Mouse (Mus musculus) stomach, embryonic 15.5 days (tissue): ENCODE data around the gene Myh10. TPM values are rescaled to one million over a fixed set of nuclear protein-coding genes. Genes with fewer than 3 reads are reported as not detected.

Experiments
- ATAC-seq: fragments of 200-750 bp; cut with Nextera tagmentation; 2 replicates; pipeline ENCODE4 v1.8.0; 2017; ENCODE audit warnings: low read depth, moderate number of reproducible peaks, moderate TSS enrichment; ENCODE audit not compliant: insufficient read depth, low FRiP score
- H3K27ac ChIP-seq: fragments of 300-500 bp; sonication (generic); 2 replicates; pipeline ENCODE4 v1.5.1; 2015; ENCODE audit warnings: mild to moderate bottlenecking, inconsistent platforms
- H3K27me3 ChIP-seq: fragments of 300-500 bp; sonication (generic); replicated peaks from 2 replicates; pipeline ENCODE4 v1.6.1; 2015; ENCODE audit warnings: inconsistent platforms
- H3K36me3 ChIP-seq: fragments of 300-500 bp; sonication (generic); 2 replicates; pipeline ENCODE4 v1.6.1; 2015; ENCODE audit warnings: inconsistent platforms
- H3K4me1 ChIP-seq: fragments of 300-500 bp; sonication (generic); 2 replicates; pipeline ENCODE4 v1.6.1; 2015; ENCODE audit warnings: inconsistent platforms
- H3K4me2 ChIP-seq: fragments of 300-500 bp; sonication (generic); 2 replicates; pipeline ENCODE4 v1.6.1; 2015; ENCODE audit warnings: mild to moderate bottlenecking, inconsistent platforms
- H3K4me3 ChIP-seq: fragments of 300-500 bp; sonication (generic); replicated peaks from 2 replicates; pipeline ENCODE4 v1.5.1; 2015; ENCODE audit warnings: inconsistent platforms
- H3K9ac ChIP-seq: fragments of 300-500 bp; sonication (generic); 2 replicates; pipeline ENCODE4 v1.6.1; 2015; ENCODE audit warnings: inconsistent platforms
- H3K9me3 ChIP-seq: fragments of 300-500 bp; sonication (generic); 2 replicates; pipeline ENCODE4 v1.6.1; 2016; ENCODE audit warnings: inconsistent platforms
- WGBS: fragments of 180-500 bp; shearing (Covaris S2); methylation state at CpG from one replicate; pipeline ENCODE4 v1.1.7; 2015; 5-methylcytosine and 5-hydroxymethylcytosine counted together
- polyA plus RNA-seq: library from polyadenylated mRNA; unstranded; fragments of >200 nt; fragmentation: Nextera tagmentation; extraction: Ambion mirVana; gene quantifications from 2 replicates; pipeline ENCODE4 v1.2.1, GENCODE M21; 2015

Myh10 gene
- polyA plus RNA-seq, 1 experiment from 2014 or later, result 88.4 TPM

- 83% methylated on average over 11 of the region's 11 CpGs for WGBS
- Histone ChIP-seq H3K9me3 (no peaks in the 10 kb centered on the region), H3K9ac (no peak overlapping the region)
Observed at GRCm38 (mm10) chr11:68756456-68757348, 65.3 kb downstream of the Myh10 start.

DNA sequence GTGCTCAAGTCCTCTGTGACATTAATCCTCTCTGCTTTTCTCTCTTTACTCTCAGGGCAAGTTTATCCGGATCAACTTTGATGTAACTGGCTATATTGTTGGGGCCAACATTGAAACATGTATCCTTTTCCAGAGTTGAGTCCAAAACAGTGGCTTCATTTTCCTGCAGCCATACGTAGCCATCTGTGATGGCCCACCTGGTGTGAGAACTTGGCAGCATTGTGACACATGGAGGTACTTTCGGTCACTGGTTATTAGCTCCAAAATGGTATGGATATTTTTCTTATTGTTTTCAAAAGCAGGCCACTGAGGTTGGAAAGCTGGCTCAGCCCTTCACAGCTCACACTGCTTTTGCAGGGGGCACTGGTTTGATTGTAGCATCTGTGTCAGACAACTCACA is 68.3 kb downstream of the Myh10 start:
- Histone ChIP-seq H3K36me3 (peaks cover 25% of the 10 kb centered on the region), H3K27ac (no peak overlapping the region)
- WGBS, result 82% methylated on average over 3 of the region's 3 CpGs

More at GRCm38 (mm10) chr11:68756456-68757348, 65.3 kb downstream of the Myh10 start:
- Histone ChIP-seq H3K36me3 (peaks cover 3% of the 10 kb centered on the region; the same call in 1 of the 2 replicates), H3K27ac (no peak overlapping the region), H3K27me3 (no peaks in the 10 kb centered on the region), H3K4me3 (no peak overlapping the region), H3K4me2 (no peak overlapping the region), H3K4me1 (no peaks in the 10 kb centered on the region)
- no peak for ATAC-seq

DNA sequence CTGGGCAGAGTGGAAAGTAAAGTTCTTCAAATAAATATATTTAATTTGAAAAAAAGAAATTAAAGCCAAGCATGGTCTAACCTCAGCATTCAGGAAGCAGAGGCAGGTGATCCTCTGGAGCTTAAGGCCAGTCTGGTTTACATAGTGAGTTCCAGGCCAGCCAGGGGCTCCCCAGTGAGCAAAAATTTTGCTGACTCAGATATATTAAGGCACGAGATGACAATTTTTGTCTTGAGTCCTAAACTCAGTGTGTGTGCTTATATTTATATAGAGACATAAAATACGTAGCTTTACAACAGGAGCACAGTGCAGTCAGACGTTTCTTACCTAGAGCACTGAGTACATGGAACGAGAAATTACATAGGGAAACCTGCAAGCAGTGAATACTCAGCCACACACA is 69.8 kb downstream of the Myh10 start:
- no peak for ATAC-seq
- H3K36me3 ChIP-seq, result peaks cover 38% of the 10 kb centered on the region
- H3K9me3 ChIP-seq, result no peaks in the 10 kb centered on the region

More for the DNA sequence above, 68.3 kb downstream of the Myh10 start:
- no peaks in the 10 kb centered on the region for H3K4me1 ChIP-seq
- H3K4me2 ChIP-seq, result no peak overlapping the region
- H3K9me3 ChIP-seq, result no peaks in the 10 kb centered on the region
- H3K9ac ChIP-seq, result no peak overlapping the region
- H3K4me3 ChIP-seq, result no peak overlapping the region
- ATAC-seq, result no peak
- H3K27me3 ChIP-seq, result no peaks in the 10 kb centered on the region

GRCm38 (mm10) chr11:68761664-68762063 is 70.3 kb downstream of the Myh10 start:
- Histone ChIP-seq H3K9ac (no peak overlapping the region), H3K36me3 (peaks cover 42% of the 10 kb centered on the region), H3K4me2 (no peak overlapping the region), H3K9me3 (no peaks in the 10 kb centered on the region), H3K4me1 (no peaks in the 10 kb centered on the region), H3K27ac (no peak overlapping the region), H3K4me3 (no peak overlapping the region), H3K27me3 (no peaks in the 10 kb centered on the region)
- no peak for ATAC-seq
- WGBS, result 80% methylated on average over 6 of the region's 6 CpGs

More for the DNA sequence above, 69.8 kb downstream of the Myh10 start:
- WGBS, result 85% methylated on average over 4 of the region's 4 CpGs
- no peak overlapping the region for H3K4me3 ChIP-seq
- no peak overlapping the region for H3K9ac ChIP-seq
- H3K4me2 ChIP-seq, result no peak overlapping the region
- no peaks in the 10 kb centered on the region for H3K27me3 ChIP-seq
- no peaks in the 10 kb centered on the region for H3K4me1 ChIP-seq
- no peak overlapping the region for H3K27ac ChIP-seq

DNA sequence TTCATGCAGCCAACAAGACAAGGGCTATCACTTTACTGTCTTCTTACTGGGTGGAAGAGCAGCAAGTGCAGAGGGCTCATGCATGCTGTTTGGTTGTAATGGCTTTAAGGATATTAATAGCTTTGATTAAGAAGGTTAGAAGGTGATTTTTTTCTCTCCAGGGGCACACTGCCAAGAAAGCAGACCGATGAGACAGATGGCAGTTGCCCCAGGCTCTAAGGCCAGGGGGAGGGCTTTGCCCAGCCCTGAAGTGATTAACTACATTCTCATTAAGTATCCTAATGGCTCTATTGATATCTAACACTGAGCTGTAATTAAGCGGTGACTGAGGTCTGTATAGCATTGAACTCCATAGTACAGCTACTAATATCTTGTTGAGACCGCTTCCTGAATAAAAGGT is 73.3 kb downstream of the Myh10 start:
- WGBS, result 73% methylated on average over 3 of the region's 3 CpGs
- Histone ChIP-seq H3K9ac (no peak overlapping the region), H3K4me1 (no peaks in the 10 kb centered on the region), H3K27ac (no peak overlapping the region), H3K27me3 (no peaks in the 10 kb centered on the region), H3K4me3 (no peak overlapping the region), H3K9me3 (no peaks in the 10 kb centered on the region), H3K4me2 (no peak overlapping the region), H3K36me3 (peaks cover 54% of the 10 kb centered on the region)
- ATAC-seq, result no peak

- ATAC-seq, result peak; percentile 43; the same call in 1 of the 2 replicates
- H3K9ac ChIP-seq, result no peak overlapping the region
- H3K4me2 ChIP-seq, result no peak overlapping the region
- no peaks in the 10 kb centered on the region for H3K9me3 ChIP-seq
- H3K27me3 ChIP-seq, result no peaks in the 10 kb centered on the region
- WGBS, result 83% methylated on average over 10 of the region's 10 CpGs
- H3K27ac ChIP-seq, result no peak overlapping the region
- H3K4me1 ChIP-seq, result no peaks in the 10 kb centered on the region
- no peak overlapping the region for H3K4me3 ChIP-seq
- H3K36me3 ChIP-seq, result peaks cover 48% of the 10 kb centered on the region
Observed at GRCm38 (mm10) chr11:68767762-68768542, 76.6 kb downstream of the Myh10 start.

DNA sequence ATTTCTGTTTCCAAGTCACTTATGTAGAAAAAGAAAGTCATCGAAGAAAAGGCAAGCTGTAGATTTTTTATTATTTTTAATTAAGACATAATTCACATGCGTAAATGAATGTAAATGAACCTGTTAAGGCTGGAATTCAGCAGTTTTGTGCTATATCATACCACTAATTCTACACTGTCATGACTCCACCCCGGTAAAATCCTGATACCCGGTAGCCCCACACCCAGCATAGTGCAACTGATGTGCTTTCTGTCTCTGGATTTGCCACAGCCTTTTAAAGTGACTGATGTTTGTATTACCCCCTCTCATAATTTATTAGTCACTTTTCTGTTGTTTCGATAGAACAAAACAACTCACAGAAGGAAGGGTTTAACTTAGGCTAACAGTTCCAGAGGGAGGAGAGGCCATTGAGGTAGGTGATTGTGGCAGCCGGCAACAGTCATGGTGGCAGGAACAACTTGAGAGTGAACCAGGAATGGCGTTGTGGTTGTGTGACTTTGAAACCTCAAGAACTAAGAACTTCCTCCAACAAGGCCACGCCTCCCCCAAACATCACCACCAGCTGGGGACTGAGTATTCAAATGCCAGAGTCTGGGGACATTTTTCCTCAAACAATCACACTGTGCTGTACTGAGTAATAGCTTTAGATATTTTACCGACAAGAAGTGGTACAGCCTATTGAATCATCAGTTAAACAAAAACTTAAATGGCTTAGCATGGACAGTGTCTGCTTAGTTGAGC is 78.6 kb downstream of the Myh10 start:
- Histone ChIP-seq H3K9ac (no peak overlapping the region), H3K27me3 (no peaks in the 10 kb centered on the region), H3K36me3 (peaks cover 38% of the 10 kb centered on the region), H3K4me1 (no peaks in the 10 kb centered on the region), H3K27ac (no peak overlapping the region), H3K4me2 (no peak overlapping the region), H3K9me3 (no peaks in the 10 kb centered on the region), H3K4me3 (no peak overlapping the region)
- WGBS, result 90% methylated on average over 9 of the region's 9 CpGs
- no peak for ATAC-seq

GRCm38 (mm10) chr11:68776147-68776655 is 84.8 kb downstream of the Myh10 start:
- H3K4me2 ChIP-seq, result no peak overlapping the region
- WGBS, result 82% methylated on average over 7 of the region's 7 CpGs
- ATAC-seq, result no peak
- H3K9ac ChIP-seq, result no peak overlapping the region
- H3K9me3 ChIP-seq, result no peaks in the 10 kb centered on the region
- no peak overlapping the region for H3K4me3 ChIP-seq
- peaks cover 18% of the 10 kb centered on the region; the same call in 1 of the 2 replicates for H3K36me3 ChIP-seq
- no peaks in the 10 kb centered on the region for H3K4me1 ChIP-seq
- H3K27me3 ChIP-seq, result no peaks in the 10 kb centered on the region
- H3K27ac ChIP-seq, result no peak overlapping the region

- no peak overlapping the region for H3K4me2 ChIP-seq
- H3K9ac ChIP-seq, result no peak overlapping the region
- no peaks in the 10 kb centered on the region for H3K27me3 ChIP-seq
- ATAC-seq, result no peak
- peaks cover 20% of the 10 kb centered on the region; the same call in 1 of the 2 replicates for H3K36me3 ChIP-seq
- no peak overlapping the region for H3K4me3 ChIP-seq
- H3K9me3 ChIP-seq, result no peaks in the 10 kb centered on the region
- 80% methylated on average over 11 of the region's 11 CpGs for WGBS
- H3K27ac ChIP-seq, result no peak overlapping the region
- H3K4me1 ChIP-seq, result no peaks in the 10 kb centered on the region
Observed at GRCm38 (mm10) chr11:68777933-68778332, 86.6 kb downstream of the Myh10 start.

DNA sequence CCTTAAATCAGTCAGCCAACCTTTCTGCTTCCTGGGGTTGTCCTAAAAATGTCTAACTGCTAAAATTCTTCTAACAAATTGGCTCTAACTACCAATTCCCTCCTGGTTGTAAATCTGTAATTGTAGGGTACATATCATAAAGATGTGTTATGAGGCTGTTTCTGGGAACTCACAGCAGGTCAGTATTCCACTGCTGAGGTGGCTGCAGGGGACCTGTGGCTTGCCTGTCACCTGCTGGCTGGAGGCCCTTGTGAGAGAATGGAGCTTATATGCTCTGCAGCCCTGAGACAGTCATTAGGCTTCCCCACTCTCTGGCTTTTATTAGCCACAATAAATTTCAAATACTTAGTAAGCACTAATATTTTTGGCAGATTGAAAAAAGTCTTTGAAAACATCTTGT is 87.5 kb downstream of the Myh10 start:
- H3K4me1 ChIP-seq, result no peaks in the 10 kb centered on the region
- H3K4me2 ChIP-seq, result no peak overlapping the region
- H3K9me3 ChIP-seq, result no peaks in the 10 kb centered on the region
- no peaks in the 10 kb centered on the region for H3K27me3 ChIP-seq
- H3K36me3 ChIP-seq, result 0 out of 2 replicates have a peak, but pooled peaks cover 15% of the 10 kb centered on the region
- H3K9ac ChIP-seq, result no peak overlapping the region
- no peak overlapping the region for H3K4me3 ChIP-seq
- H3K27ac ChIP-seq, result no peak overlapping the region
- no peak for ATAC-seq

GRCm38 (mm10) chr11:68779735-68780465 is 88.5 kb downstream of the Myh10 start:
- 85% methylated on average over 10 of the region's 10 CpGs for WGBS

More at GRCm38 (mm10) chr11:68779735-68780465, 88.5 kb downstream of the Myh10 start:
- no peaks in the 10 kb centered on the region for H3K4me1 ChIP-seq
- no peak for ATAC-seq
- H3K4me2 ChIP-seq, result no peak overlapping the region
- H3K27ac ChIP-seq, result no peak overlapping the region
- no peaks in the 10 kb centered on the region for H3K9me3 ChIP-seq
- peaks cover 18% of the 10 kb centered on the region; the same call in 1 of the 2 replicates for H3K36me3 ChIP-seq
- no peak overlapping the region for H3K4me3 ChIP-seq
- no peak overlapping the region for H3K9ac ChIP-seq
- H3K27me3 ChIP-seq, result no peaks in the 10 kb centered on the region
